Mouse (Mus musculus) embryo, embryonic 10.5 days (tissue): Measurements from ENCODE around the gene Rft1.

ENCODE experiments used
- DNase-seq: peaks from one replicate; pipeline ENCODE4 v3.0.0-alpha.2; 2015; ENCODE audit warnings: low spot score

The Rft1 gene

GRCm38 (mm10) chr14:30734665-30735064 lies 80.5 kb downstream of the Rft1 start:
- DNase-seq, result no peak

- DNase-seq, result no peak
Observed at GRCm38 (mm10) chr14:30735810-30736209, 81.7 kb downstream of the Rft1 start.

- no peak for DNase-seq
Observed at GRCm38 (mm10) chr14:30736413-30736812, 82.3 kb downstream of the Rft1 start.
